Mouse (Mus musculus): ENCODE measurements at regions not wholly inside any gene's neighbourhood (a gene's known extent, or its start where the extent isn't known, plus 50 kb on each side); places are given as distances from the start of the nearest gene placed in this dataset.
A peak's percentile ranks its signal among the peaks of the same experiment; 100 is the strongest.

- H3K4me3 ChIP-seq (replicated peaks) = no peak overlapping the region
- no peaks in the 10 kb centered on the region for H3K36me3 ChIP-seq (replicated peaks)
- 89% methylated on average over 5 of the region's 5 CpGs for WGBS
- no peak overlapping the region for H3K27ac ChIP-seq
- no peaks in the 10 kb centered on the region for H3K9me3 ChIP-seq
- ATAC-seq (ENCODE audit: low FRiP score) = no peak
- no peaks in the 10 kb centered on the region for H3K27me3 ChIP-seq
- no peak overlapping the region for H3K9ac ChIP-seq
- no peaks in the 10 kb centered on the region; the same call in 1 of the 2 replicates for H3K4me1 ChIP-seq
- no peak overlapping the region for H3K4me2 ChIP-seq
Observed at GRCm38 (mm10) chr2:170255997-170256396, 108.1 kb upstream of the Zfp217 start.

- H3K4me2 ChIP-seq = no peak overlapping the region
- no peak overlapping the region for H3K9ac ChIP-seq
- no peaks in the 10 kb centered on the region for H3K9me3 ChIP-seq
- H3K4me3 ChIP-seq (replicated peaks) = no peak overlapping the region
- H3K36me3 ChIP-seq (replicated peaks) = no peaks in the 10 kb centered on the region
- no peaks in the 10 kb centered on the region; the same call in 1 of the 2 replicates for H3K4me1 ChIP-seq
- no peaks in the 10 kb centered on the region for H3K27me3 ChIP-seq
- no peak for ATAC-seq (ENCODE audit: low FRiP score)
- H3K27ac ChIP-seq = no peak overlapping the region
- 99% methylated on average over 2 of the region's 2 CpGs for WGBS
Observed at GRCm38 (mm10) chr2:170255533-170255932, 107.6 kb upstream of the Zfp217 start.

- Histone ChIP-seq H3K9ac (no peak overlapping the region), H3K36me3 (replicated peaks) (no peaks in the 10 kb centered on the region), H3K4me1 (no peaks in the 10 kb centered on the region; the same call in 1 of the 2 replicates), H3K27me3 (no peaks in the 10 kb centered on the region), H3K4me3 (replicated peaks) (no peak overlapping the region), H3K9me3 (no peaks in the 10 kb centered on the region), H3K4me2 (no peak overlapping the region), H3K27ac (no peak overlapping the region)
- ATAC-seq (ENCODE audit: low FRiP score) = no peak
- 69% methylated on average over 9 of the region's 9 CpGs for WGBS
Observed at GRCm38 (mm10) chr2:170253681-170254440, 106.0 kb upstream of the Zfp217 start.

GRCm38 (mm10) chr2:170252255-170253034 is 104.5 kb upstream of the Zfp217 start:
- ATAC-seq (ENCODE audit: low FRiP score) = 0 out of 2 replicates have a peak, but pooled peaks have one; percentile 14
- peaks cover 4% of the 10 kb centered on the region; the same call in 1 of the 2 replicates for H3K27me3 ChIP-seq
- H3K9me3 ChIP-seq = no peaks in the 10 kb centered on the region
- H3K36me3 ChIP-seq (replicated peaks) = no peaks in the 10 kb centered on the region
- H3K27ac ChIP-seq = no peak overlapping the region
- 74% methylated on average over 14 of the region's 14 CpGs for WGBS
- H3K4me3 ChIP-seq (replicated peaks) = no peak overlapping the region
- no peak overlapping the region for H3K9ac ChIP-seq
- H3K4me1 ChIP-seq = no peaks in the 10 kb centered on the region; the same call in 1 of the 2 replicates
- H3K4me2 ChIP-seq = no peak overlapping the region

- peaks cover 10% of the 10 kb centered on the region for H3K4me1 ChIP-seq
- ATAC-seq (ENCODE audit: low FRiP score) = no peak
- H3K36me3 ChIP-seq (replicated peaks) = no peaks in the 10 kb centered on the region
- H3K4me2 ChIP-seq = no peak overlapping the region
- H3K4me3 ChIP-seq (replicated peaks) = no peak overlapping the region
- H3K9me3 ChIP-seq = no peaks in the 10 kb centered on the region
- H3K27me3 ChIP-seq = peaks cover 7% of the 10 kb centered on the region
- 93% methylated on average over 2 of the region's 2 CpGs for WGBS
- no peak overlapping the region for H3K27ac ChIP-seq
- H3K9ac ChIP-seq = no peak overlapping the region
Observed at GRCm38 (mm10) chr2:170250680-170251079, 102.8 kb upstream of the Zfp217 start.

- peaks cover 7% of the 10 kb centered on the region for H3K27me3 ChIP-seq
- H3K4me1 ChIP-seq = peaks cover 19% of the 10 kb centered on the region
- no peak overlapping the region for H3K4me2 ChIP-seq
- H3K9me3 ChIP-seq = no peaks in the 10 kb centered on the region
- ATAC-seq (ENCODE audit: low FRiP score) = no peak
- no peaks in the 10 kb centered on the region for H3K36me3 ChIP-seq (replicated peaks)
- 79% methylated on average over 11 of the region's 11 CpGs for WGBS
- H3K27ac ChIP-seq = no peak overlapping the region
- no peak overlapping the region for H3K4me3 ChIP-seq (replicated peaks)
- no peak overlapping the region for H3K9ac ChIP-seq
Observed at GRCm38 (mm10) chr2:170247702-170248445, 100.0 kb upstream of the Zfp217 start.

GRCm38 (mm10) chr2:170245637-170246341 is 97.9 kb upstream of the Zfp217 start:
- Histone ChIP-seq H3K9ac (no peak overlapping the region), H3K27ac (peak overlapping the region; percentile 57)

GRCm38 (mm10) chr2:170244108-170244507 is 96.2 kb upstream of the Zfp217 start:
- peaks cover 7% of the 10 kb centered on the region for H3K27me3 ChIP-seq
- 85% methylated on average over 4 of the region's 4 CpGs for WGBS
- H3K4me1 ChIP-seq = peaks cover 19% of the 10 kb centered on the region
- no peaks in the 10 kb centered on the region for H3K36me3 ChIP-seq (replicated peaks)
- H3K4me2 ChIP-seq = no peak overlapping the region
- H3K9ac ChIP-seq = no peak overlapping the region
- no peak overlapping the region for H3K4me3 ChIP-seq (replicated peaks)
- H3K27ac ChIP-seq = no peak overlapping the region
- H3K9me3 ChIP-seq = no peaks in the 10 kb centered on the region
- no peak for ATAC-seq (ENCODE audit: low FRiP score)

More at GRCm38 (mm10) chr2:170245637-170246341, 97.9 kb upstream of the Zfp217 start:
- peak; percentile 68; the same call in 1 of the 2 replicates for ATAC-seq (ENCODE audit: low FRiP score)
- WGBS = 21% methylated on average over 12 of the region's 12 CpGs
- peak overlapping the region; percentile 22 for H3K4me2 ChIP-seq
- H3K4me3 ChIP-seq (replicated peaks) = no peak overlapping the region
- no peaks in the 10 kb centered on the region for H3K36me3 ChIP-seq (replicated peaks)
- H3K27me3 ChIP-seq = peaks cover 7% of the 10 kb centered on the region
- no peaks in the 10 kb centered on the region for H3K9me3 ChIP-seq
- H3K4me1 ChIP-seq = peaks cover 19% of the 10 kb centered on the region

GRCm38 (mm10) chr2:170237959-170238358 is 90.1 kb upstream of the Zfp217 start:
- Histone ChIP-seq H3K9ac (no peak overlapping the region), H3K4me1 (no peaks in the 10 kb centered on the region), H3K4me3 (replicated peaks) (no peak overlapping the region), H3K27ac (no peak overlapping the region), H3K36me3 (replicated peaks) (no peaks in the 10 kb centered on the region), H3K9me3 (no peaks in the 10 kb centered on the region), H3K4me2 (no peak overlapping the region), H3K27me3 (no peaks in the 10 kb centered on the region)
- WGBS = 83% methylated on average over 1 of the region's 1 CpGs
- ATAC-seq (ENCODE audit: low FRiP score) = no peak

GRCm38 (mm10) chr2:170233426-170233825 is 85.5 kb upstream of the Zfp217 start:
- ATAC-seq (ENCODE audit: low FRiP score) = no peak
- H3K9ac ChIP-seq = no peak overlapping the region
- H3K27ac ChIP-seq = no peak overlapping the region
- no peaks in the 10 kb centered on the region for H3K36me3 ChIP-seq (replicated peaks)
- H3K9me3 ChIP-seq = no peaks in the 10 kb centered on the region
- 82% methylated on average over 4 of the region's 4 CpGs for WGBS
- no peaks in the 10 kb centered on the region; the same call in 1 of the 2 replicates for H3K4me1 ChIP-seq
- H3K27me3 ChIP-seq = no peaks in the 10 kb centered on the region
- no peak overlapping the region for H3K4me3 ChIP-seq (replicated peaks)
- H3K4me2 ChIP-seq = no peak overlapping the region

GRCm38 (mm10) chr2:170229461-170230080 is 81.7 kb upstream of the Zfp217 start:
- H3K4me3 ChIP-seq (replicated peaks) = no peak overlapping the region
- H3K27ac ChIP-seq = no peak overlapping the region
- no peaks in the 10 kb centered on the region for H3K36me3 ChIP-seq (replicated peaks)
- no peaks in the 10 kb centered on the region for H3K27me3 ChIP-seq
- WGBS = 93% methylated on average over 8 of the region's 8 CpGs
- H3K4me1 ChIP-seq = no peaks in the 10 kb centered on the region; the same call in 1 of the 2 replicates
- no peaks in the 10 kb centered on the region for H3K9me3 ChIP-seq
- no peak overlapping the region for H3K4me2 ChIP-seq
- ATAC-seq (ENCODE audit: low FRiP score) = no peak
- H3K9ac ChIP-seq = no peak overlapping the region

Data from forebrain, embryonic 12.5 days (tissue).